Mouse (Mus musculus): ENCODE measurements around the gene Rusc2.

DNA sequence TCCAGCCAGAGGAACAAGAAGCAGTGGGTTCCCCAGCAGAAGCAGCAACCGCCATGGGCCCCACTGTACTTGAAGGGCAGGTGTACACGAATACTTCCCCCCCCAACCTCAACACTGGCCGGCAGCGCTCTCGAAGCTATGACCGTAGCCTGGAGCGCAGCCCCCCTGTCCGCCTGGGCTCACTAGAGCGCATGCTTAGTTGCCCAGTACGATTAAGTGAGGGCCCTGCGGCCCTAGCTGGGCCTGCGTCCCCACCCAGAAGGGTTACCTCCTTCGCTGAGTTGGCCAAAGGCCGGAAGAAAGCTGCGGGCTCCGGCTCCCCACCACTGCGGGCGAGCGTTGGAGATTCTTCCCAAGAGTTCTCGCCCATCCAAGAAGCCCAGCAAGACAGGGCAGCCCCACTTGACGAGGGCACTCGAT, 34.3 kb downstream of the Rusc2 start:
- no peak for TF ChIP-seq CTCF (IDR thresholded peaks at IDR 0.05; ENCODE audit: low read depth)
- TF ChIP-seq EP300 (optimal IDR thresholded peaks at IDR 0.05), result no peak

Data from stomach, postnatal 0 days (tissue).